Mouse (Mus musculus) intestine, embryonic 16.5 days (tissue): ENCODE results near the gene Setd5. TPM values are rescaled to one million over a fixed set of nuclear protein-coding genes. Genes with fewer than 3 reads are reported as not detected.

Experiments
- ATAC-seq: fragments of 200-750 bp; cut with Nextera tagmentation; 2 replicates; pipeline ENCODE4 v1.8.0; 2017; ENCODE audit warnings: moderate TSS enrichment, moderate library complexity
- H3K27ac ChIP-seq: fragments of 300-500 bp; sonication (generic); 2 replicates; pipeline ENCODE4 v1.5.1; 2014; ENCODE audit warnings: mild to moderate bottlenecking, low read length
- H3K27me3 ChIP-seq: fragments of 300-500 bp; sonication (generic); replicated peaks from 2 replicates; pipeline ENCODE4 v1.6.1; 2014; ENCODE audit warnings: low read length, control low read depth, mixed read lengths; ENCODE audit not compliant: control insufficient read depth, insufficient read depth
- H3K36me3 ChIP-seq: fragments of 300-500 bp; sonication (generic); 2 replicates; pipeline ENCODE4 v1.6.1; 2014; ENCODE audit warnings: low read length, control low read depth; ENCODE audit not compliant: control insufficient read depth, insufficient read depth
- H3K4me1 ChIP-seq: fragments of 300-500 bp; sonication (generic); 2 replicates; pipeline ENCODE4 v1.6.1; 2014; ENCODE audit warnings: low read length, control low read depth, mixed read lengths; ENCODE audit not compliant: control insufficient read depth, insufficient read depth
- H3K4me2 ChIP-seq: fragments of 300-500 bp; sonication (generic); 2 replicates; pipeline ENCODE4 v1.6.1; 2014; ENCODE audit warnings: low read depth, low read length, control low read depth
- H3K4me3 ChIP-seq: fragments of 300-500 bp; sonication (generic); 2 replicates; pipeline ENCODE4 v1.5.1; 2014; ENCODE audit warnings: mild to moderate bottlenecking, low read length
- H3K9ac ChIP-seq: fragments of 300-500 bp; sonication (generic); 2 replicates; pipeline ENCODE4 v1.6.1; 2014; ENCODE audit warnings: low read depth, low read length
- H3K9me3 ChIP-seq: fragments of 300-500 bp; sonication (generic); 2 replicates; pipeline ENCODE4 v1.6.1; 2016; ENCODE audit warnings: low read length, control low read depth; ENCODE audit not compliant: control insufficient read depth
- WGBS: fragments of 180-500 bp; shearing (Covaris S2); extraction: QIAGEN DNeasy Blood & Tissue Kit; methylation state at CpG from one replicate; pipeline ENCODE4 v1.1.7; 2014; 5-methylcytosine and 5-hydroxymethylcytosine counted together
- polyA plus RNA-seq: library from polyadenylated mRNA; unstranded; fragments of >200 nt; fragmentation: Nextera tagmentation; extraction: Ambion mirVana; gene quantifications from 2 replicates; pipeline ENCODE4 v1.2.1, GENCODE M21; 2015

Setd5 gene
- polyA plus RNA-seq, 1 experiment from 2014 or later: 61.2 TPM

GRCm38 (mm10) chr6:113184866-113185525, 107.8 kb downstream of the Setd5 start:
- H3K36me3 ChIP-seq: no peaks in the 10 kb centered on the region
- H3K9me3 ChIP-seq: no peaks in the 10 kb centered on the region
- no peak overlapping the region for H3K4me3 ChIP-seq
- no peaks in the 10 kb centered on the region for H3K27me3 ChIP-seq
- ATAC-seq: no peak
- no peaks in the 10 kb centered on the region for H3K4me1 ChIP-seq
- no peak overlapping the region for H3K27ac ChIP-seq
- WGBS: 82% methylated on average over 21 of the region's 21 CpGs
- no peak overlapping the region for H3K4me2 ChIP-seq
- H3K9ac ChIP-seq: no peak overlapping the region

- Histone ChIP-seq H3K27me3 (peaks cover 29% of the 10 kb centered on the region), H3K9me3 (no peaks in the 10 kb centered on the region), H3K4me2 (peak overlapping the region; percentile 40), H3K36me3 (no peaks in the 10 kb centered on the region), H3K4me1 (peaks cover 11% of the 10 kb centered on the region), H3K4me3 (peak overlapping the region; percentile 22), H3K27ac (no peak overlapping the region), H3K9ac (no peak overlapping the region)
- peak; percentile 50; the same call in 1 of the 2 replicates for ATAC-seq
- WGBS: 2% methylated on average over 46 of the region's 46 CpGs
Observed at GRCm38 (mm10) chr6:113193765-113194460, 116.7 kb downstream of the Setd5 start.

- no peaks in the 10 kb centered on the region for H3K36me3 ChIP-seq
- H3K4me3 ChIP-seq: peak overlapping the region; percentile 50
- 4% methylated on average over 5 of the region's 5 CpGs for WGBS
- peaks cover 29% of the 10 kb centered on the region for H3K27me3 ChIP-seq
- H3K9me3 ChIP-seq: no peaks in the 10 kb centered on the region
- no peak overlapping the region for H3K9ac ChIP-seq
- no peak overlapping the region for H3K27ac ChIP-seq
- no peak for ATAC-seq
- peaks cover 11% of the 10 kb centered on the region for H3K4me1 ChIP-seq
- peak overlapping the region; percentile 83 for H3K4me2 ChIP-seq
Observed at GRCm38 (mm10) chr6:113194517-113194840, 117.3 kb downstream of the Setd5 start.

GRCm38 (mm10) chr6:113194841-113195595, 117.9 kb downstream of the Setd5 start, which contains the start of gene Lhfpl4:
Gene Lhfpl4 (minus strand): TSS chr6:113195384.
- peaks cover 29% of the 10 kb centered on the region for H3K27me3 ChIP-seq
- peaks cover 11% of the 10 kb centered on the region for H3K4me1 ChIP-seq
- peak within 1 kb of the TSS; percentile 40; the same call in 1 of the 2 replicates for H3K9ac ChIP-seq
- peak; percentile 55; the same call in 1 of the 2 replicates for ATAC-seq
- peak within 1 kb of the TSS; percentile 50 for H3K4me3 ChIP-seq
- H3K36me3 ChIP-seq: no peaks in the 10 kb centered on the region
- 2% methylated on average over 39 of the region's 66 CpGs for WGBS
- no peak within 1 kb of the TSS for H3K27ac ChIP-seq
- peak within 1 kb of the TSS; percentile 83 for H3K4me2 ChIP-seq
- no peaks in the 10 kb centered on the region for H3K9me3 ChIP-seq

GRCm38 (mm10) chr6:113195596-113195992, 118.4 kb downstream of the Setd5 start:
- WGBS: 16% methylated on average over 9 of the region's 9 CpGs
- Histone ChIP-seq H3K27me3 (peaks cover 29% of the 10 kb centered on the region), H3K4me1 (peaks cover 11% of the 10 kb centered on the region), H3K9me3 (no peaks in the 10 kb centered on the region), H3K9ac (peak overlapping the region; percentile 40; the same call in 1 of the 2 replicates), H3K27ac (no peak overlapping the region), H3K36me3 (no peaks in the 10 kb centered on the region), H3K4me2 (peak overlapping the region; percentile 83), H3K4me3 (peak overlapping the region; percentile 50; the same call in 1 of the 2 replicates)
- ATAC-seq: no peak

Other genes starting within 250 kb of the Setd5 start
- gene Srgap3, start 130.1 kb upstream of the Setd5 start, polyA plus RNA-seq: 2.1 and 3.5 TPM in 2 replicates
- gene Thumpd3, start 31.1 kb upstream of the Setd5 start, polyA plus RNA-seq: 57.7 and 63.0 TPM in 2 replicates
- gene Lhfpl4, start 118.0 kb downstream of the Setd5 start, polyA plus RNA-seq: 1.2 and 1.5 TPM in 2 replicates
- 28.8 and 32.3 TPM in 2 replicates for gene Mtmr14, start 160.5 kb downstream of the Setd5 start, polyA plus RNA-seq
- 0.02 TPM in 1 of 2 replicates, not detected in the other for gene Cpne9, start 204.9 kb downstream of the Setd5 start, polyA plus RNA-seq
- gene Brpf1, start 229.8 kb downstream of the Setd5 start, polyA plus RNA-seq: 11.6 and 13.4 TPM in 2 replicates
- 10.7 and 10.9 TPM in 2 replicates for gene Ogg1, start 249.6 kb downstream of the Setd5 start, polyA plus RNA-seq